Mouse (Mus musculus) lung, adult 2 months (tissue): ENCODE data around the gene Tardbp. TPM values are rescaled to one million over a fixed set of nuclear protein-coding genes. Genes with fewer than 3 reads are reported as not detected.

Experiments used
- DNase-seq: peaks from one replicate; pipeline ENCODE4 v3.0.0; 2022
- H3K4me1 ChIP-seq: fragments of 200-500 bp; 2 replicates; pipeline ENCODE4 v1.6.1; 2011; ENCODE audit warnings: low read length; ENCODE audit not compliant: control insufficient read depth, insufficient read depth
- H3K4me3 ChIP-seq: fragments of 200-500 bp; replicated peaks from 2 replicates; pipeline ENCODE3; 2011; ENCODE audit warnings: low read depth, mild to moderate bottlenecking, control low read depth, low read length; ENCODE audit errors: extremely low read depth
- CTCF ChIP-seq: fragments of 200-500 bp; IDR thresholded peaks from 2 replicates; pipeline ENCODE4 v1.5.1; 2011; ENCODE audit warnings: mild to moderate bottlenecking, low read length, control low read depth; ENCODE audit not compliant: insufficient read depth
- POLR2A ChIP-seq: fragments of 200-500 bp; IDR thresholded peaks from 2 replicates; pipeline ENCODE4 v1.6.1; 2011; ENCODE audit warnings: low read depth, mild to moderate bottlenecking, control low read depth, low read length, borderline replicate concordance; ENCODE audit errors: extremely low read depth
- WGBS: fragments of 180-500 bp; shearing (Covaris S2); methylation state at CpG from one replicate; pipeline ENCODE4 v1.1.7; 2018; 5-methylcytosine and 5-hydroxymethylcytosine counted together
- polyA plus RNA-seq: library from polyadenylated mRNA; depleted of rRNA; stranded (reverse); fragments of >200 nt; gene quantifications from 2 replicates; pipeline ENCODE4 v1.2.3, GENCODE M21; 2012

The Tardbp gene
- polyA plus RNA-seq, 1 experiment: 112 TPM

GRCm38 (mm10) chr4:148623609-148624008 is 3.2 kb downstream of the Tardbp start:
- Histone ChIP-seq H3K4me3 (no peak overlapping the region), H3K4me1 (peaks cover 11% of the 10 kb centered on the region; the same call in 1 of the 2 replicates)
- WGBS: 67% methylated on average over 4 of the region's 4 CpGs
- no peak for TF ChIP-seq CTCF
- no peak for TF ChIP-seq POLR2A
- DNase-seq: no peak

- no peak overlapping the region for H3K4me3 ChIP-seq
- no peak for DNase-seq
- peaks cover 11% of the 10 kb centered on the region; the same call in 1 of the 2 replicates for H3K4me1 ChIP-seq
- WGBS: 72% methylated on average over 4 of the region's 4 CpGs
- TF ChIP-seq CTCF (no peak), POLR2A (no peak)
These were observed 4.3 kb downstream of the Tardbp start for GRCm38 (mm10) chr4:148622485-148622884.

- H3K4me1 ChIP-seq: peaks cover 11% of the 10 kb centered on the region; the same call in 1 of the 2 replicates
- 76% methylated on average over 1 of the region's 1 CpGs for WGBS
- H3K4me3 ChIP-seq: no peak overlapping the region
- DNase-seq: no peak
- no peak for TF ChIP-seq POLR2A
- no peak for TF ChIP-seq CTCF
These were observed 6.1 kb downstream of the Tardbp start for GRCm38 (mm10) chr4:148620718-148621117.

GRCm38 (mm10) chr4:148619805-148620204 is 7.0 kb downstream of the Tardbp start:
- DNase-seq: no peak
- no peak overlapping the region for H3K4me3 ChIP-seq
- H3K4me1 ChIP-seq: peaks cover 9% of the 10 kb centered on the region; the same call in 1 of the 2 replicates
- WGBS: 50% methylated on average over 1 of the region's 1 CpGs
- no peak for TF ChIP-seq CTCF
- no peak for TF ChIP-seq POLR2A

GRCm38 (mm10) chr4:148613738-148614137 is 13.1 kb downstream of the Tardbp start:
- no peak for DNase-seq
- TF ChIP-seq POLR2A (no peak), CTCF (no peak)
- H3K4me3 ChIP-seq: no peak overlapping the region
- H3K4me1 ChIP-seq: no peaks in the 10 kb centered on the region
- WGBS: 81% methylated on average over 9 of the region's 9 CpGs

- Histone ChIP-seq H3K4me3 (no peak overlapping the region), H3K4me1 (no peaks in the 10 kb centered on the region)
- DNase-seq: no peak
- no peak for TF ChIP-seq POLR2A
- no peak for TF ChIP-seq CTCF
- WGBS: 52% methylated on average over 4 of the region's 4 CpGs
These were observed 14.3 kb downstream of the Tardbp start for GRCm38 (mm10) chr4:148612557-148612956.

- no peak for DNase-seq
- Histone ChIP-seq H3K4me1 (no peaks in the 10 kb centered on the region), H3K4me3 (no peak overlapping the region)
- WGBS: 41% methylated on average over 5 of the region's 5 CpGs
- TF ChIP-seq POLR2A (no peak), CTCF (no peak)
These were observed 16.0 kb downstream of the Tardbp start for GRCm38 (mm10) chr4:148610631-148611364.

GRCm38 (mm10) chr4:148609805-148610204 is 17.0 kb downstream of the Tardbp start:
- Histone ChIP-seq H3K4me3 (no peak overlapping the region), H3K4me1 (no peaks in the 10 kb centered on the region)
- 69% methylated on average over 5 of the region's 5 CpGs for WGBS
- no peak for DNase-seq
- TF ChIP-seq POLR2A (no peak), CTCF (no peak)

GRCm38 (mm10) chr4:148607758-148608157 is 19.1 kb downstream of the Tardbp start:
- Histone ChIP-seq H3K4me3 (no peak overlapping the region), H3K4me1 (no peaks in the 10 kb centered on the region)
- peak; percentile 85 for TF ChIP-seq CTCF
- TF ChIP-seq POLR2A: no peak
- DNase-seq: peak; percentile 68
- WGBS: 15% methylated on average over 5 of the region's 5 CpGs

GRCm38 (mm10) chr4:148604541-148605165 is 22.2 kb downstream of the Tardbp start:
- no peak for TF ChIP-seq POLR2A
- TF ChIP-seq CTCF: peak; percentile 69
- DNase-seq: peak; percentile 57
- whole genome bisulfite sequencing: 92% methylated on average over 3 of the region's 3 CpGs
- Histone ChIP-seq H3K4me3 (no peak overlapping the region), H3K4me1 (no peaks in the 10 kb centered on the region)
